Mouse (Mus musculus): ENCODE results near the gene Limch1.

Limch1 gene

GRCm38 (mm10) chr5:66872681-66873080, 127.1 kb downstream of the Limch1 start:
- DNase-seq (ENCODE audit: low read depth, low spot score) = no peak

- no peak for DNase-seq (ENCODE audit: low read depth, low spot score)
Observed at GRCm38 (mm10) chr5:66876018-66876805, 130.6 kb downstream of the Limch1 start.

GRCm38 (mm10) chr5:66877066-66877465, 131.4 kb downstream of the Limch1 start:
- DNase-seq (ENCODE audit: low read depth, low spot score) = no peak

- DNase-seq (ENCODE audit: low read depth, low spot score) = no peak
Observed at GRCm38 (mm10) chr5:66881901-66882341, 136.3 kb downstream of the Limch1 start.

- no peak for DNase-seq (ENCODE audit: low read depth, low spot score)
Observed at GRCm38 (mm10) chr5:66882718-66883117, 137.1 kb downstream of the Limch1 start.

- DNase-seq (ENCODE audit: low read depth, low spot score) = no peak
Observed at GRCm38 (mm10) chr5:66884505-66884904, 138.9 kb downstream of the Limch1 start.

- DNase-seq (ENCODE audit: low read depth, low spot score) = no peak
Observed at GRCm38 (mm10) chr5:66886410-66887120, 140.9 kb downstream of the Limch1 start.

GRCm38 (mm10) chr5:66888061-66888460, 142.4 kb downstream of the Limch1 start:
- no peak for DNase-seq (ENCODE audit: low read depth, low spot score)

GRCm38 (mm10) chr5:66889337-66889736, 143.7 kb downstream of the Limch1 start:
- DNase-seq (ENCODE audit: low read depth, low spot score) = no peak

GRCm38 (mm10) chr5:66895440-66896120, 150.0 kb downstream of the Limch1 start:
- DNase-seq (ENCODE audit: low read depth, low spot score) = no peak

GRCm38 (mm10) chr5:66897584-66897983, 152.0 kb downstream of the Limch1 start:
- DNase-seq (ENCODE audit: low read depth, low spot score) = no peak

- DNase-seq (ENCODE audit: low read depth, low spot score) = no peak
Observed at GRCm38 (mm10) chr5:66898252-66898651, 152.6 kb downstream of the Limch1 start.

GRCm38 (mm10) chr5:66898811-66899430, 153.3 kb downstream of the Limch1 start:
- DNase-seq (ENCODE audit: low read depth, low spot score) = no peak

- DNase-seq (ENCODE audit: low read depth, low spot score) = no peak
Observed at GRCm38 (mm10) chr5:66901116-66901515, 155.5 kb downstream of the Limch1 start.

- DNase-seq (ENCODE audit: low read depth, low spot score) = no peak
Observed at GRCm38 (mm10) chr5:66904835-66905234, 159.2 kb downstream of the Limch1 start.

- DNase-seq (ENCODE audit: low read depth, low spot score) = no peak
Observed at GRCm38 (mm10) chr5:66908883-66909282, 163.3 kb downstream of the Limch1 start.

- no peak for DNase-seq (ENCODE audit: low read depth, low spot score)
Observed at GRCm38 (mm10) chr5:66909962-66910361, 164.3 kb downstream of the Limch1 start.

GRCm38 (mm10) chr5:66910610-66911009, 165.0 kb downstream of the Limch1 start:
- no peak for DNase-seq (ENCODE audit: low read depth, low spot score)

GRCm38 (mm10) chr5:66911068-66911467, 165.4 kb downstream of the Limch1 start:
- no peak for DNase-seq (ENCODE audit: low read depth, low spot score)

GRCm38 (mm10) chr5:66913791-66914190, 168.2 kb downstream of the Limch1 start:
- DNase-seq (ENCODE audit: low read depth, low spot score) = no peak

- no peak for DNase-seq (ENCODE audit: low read depth, low spot score)
Observed at GRCm38 (mm10) chr5:66917353-66918315, 172.0 kb downstream of the Limch1 start.

Measured in ES-CJ7 (cell line).